Mouse (Mus musculus): Measurements from ENCODE around the gene Daam1. TPM values are rescaled to one million over a fixed set of nuclear protein-coding genes. Genes with fewer than 3 reads are reported as not detected.

Daam1 gene
- polyA plus RNA-seq, 2 experiments, result 10.5 to 13.3 TPM

DNA sequence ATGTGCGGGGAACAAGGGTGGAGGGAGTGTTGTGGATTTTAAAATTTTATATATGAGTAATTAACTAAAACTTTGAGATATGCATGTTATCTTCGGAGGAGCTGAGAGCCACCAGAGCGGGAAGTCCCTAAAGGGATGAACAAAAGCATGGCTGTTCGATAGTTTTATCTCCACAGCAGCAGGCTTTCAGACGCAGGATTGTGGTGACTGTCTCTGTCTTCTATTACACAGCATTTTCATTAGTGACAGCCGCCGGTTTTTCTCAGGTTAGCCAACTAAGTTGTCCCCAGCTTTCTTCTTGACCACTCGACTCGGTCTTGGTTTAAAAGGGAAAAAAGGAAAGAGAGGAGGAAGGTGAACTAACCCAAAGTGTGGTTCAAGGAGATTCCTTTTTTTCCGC lies 739 bp upstream of the Daam1 start:
- Histone ChIP-seq H3K4me2 (ENCODE audit: low read depth) (peak overlapping the region; percentile 92), H3K4me1 (replicated peaks; ENCODE audit: control insufficient read depth in 2 of 2, insufficient read depth in 2 of 2, low read length in 1 of 2) (peaks cover 28 to 36% of the 10 kb centered on the region in 2 experiments), H3K9ac (replicated peaks) (peak overlapping the region; percentile 81), H3K36me3 (replicated peaks; ENCODE audit: control insufficient read depth, insufficient read depth, low read depth) (no peaks in the 10 kb centered on the region), H3K4me3 (ENCODE audit: insufficient read depth in 1 of 2, low read depth in 2 of 2, low read length in 2 of 2) (peak overlapping the region; percentile 94 to 97), H3K9me3 (ENCODE audit: control insufficient read depth, low read length) (no peaks in the 10 kb centered on the region), H3K27me3 (ENCODE audit: control insufficient read depth, insufficient read depth, low read length) (no peaks in the 10 kb centered on the region), H3K27ac (peak overlapping the region; percentile 88)
- 4% methylated on average over 10 of the region's 10 CpGs for WGBS (ENCODE audit: insufficient replicate concordance)
- ATAC-seq (ENCODE audit: insufficient read depth) (no peak), DNase-seq (ENCODE audit: low read depth in 3 of 3, low spot score in 3 of 3) (peak; percentile 65 to 73 (median 69))
- TF ChIP-seq CTCF (IDR thresholded peaks at IDR 0.05; ENCODE audit: low read depth) (no peak), EP300 (IDR thresholded peaks at IDR 0.05; ENCODE audit: low read depth) (peak; percentile 71)

DNA sequence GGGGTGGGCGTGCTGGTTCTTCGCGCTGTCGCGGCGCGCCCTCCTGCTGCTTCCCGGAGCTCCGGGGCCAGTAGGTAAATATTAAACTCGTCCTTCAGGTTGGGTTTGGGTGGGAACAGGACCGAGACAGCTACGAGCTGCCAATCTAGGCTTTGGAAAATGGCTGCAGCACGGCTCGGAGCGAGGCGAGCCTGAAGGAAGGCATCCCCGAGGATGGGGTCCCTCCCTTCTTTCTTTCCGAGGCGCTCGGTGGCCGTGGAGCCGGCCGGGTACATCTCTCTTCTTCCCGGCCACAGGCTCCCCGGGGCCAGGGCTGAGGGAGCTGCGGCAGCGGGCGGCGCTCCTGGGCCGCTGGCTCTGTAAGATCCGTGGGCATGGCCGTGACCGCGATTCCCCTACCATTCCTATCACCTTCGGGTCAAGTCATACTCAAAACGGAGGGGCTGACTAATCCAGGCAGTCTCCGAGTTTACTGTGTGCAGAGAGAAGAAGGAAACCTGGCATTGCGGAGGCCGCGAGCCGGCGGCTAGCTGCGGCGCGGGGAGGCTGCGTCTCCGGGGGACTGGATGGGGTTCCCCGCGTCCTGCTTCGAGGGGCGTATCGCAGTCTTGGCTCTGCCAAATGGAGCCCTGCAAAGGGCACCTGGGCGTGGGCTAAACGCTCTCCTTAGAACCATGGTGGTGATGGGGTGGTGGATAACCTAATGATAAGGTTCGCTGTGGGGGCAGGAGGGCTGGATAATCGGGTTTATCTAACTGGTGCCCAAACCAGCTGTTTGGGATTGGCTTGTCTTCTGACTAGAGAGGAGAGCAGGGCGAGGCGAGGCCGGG lies 595 bp downstream of the Daam1 start:
- H3K36me3 ChIP-seq (replicated peaks; ENCODE audit: control insufficient read depth, insufficient read depth, low read depth), result no peaks in the 10 kb centered on the region
- TF ChIP-seq EP300 (IDR thresholded peaks at IDR 0.05; ENCODE audit: low read depth), result peak; percentile 83
- TF ChIP-seq CTCF (IDR thresholded peaks at IDR 0.05; ENCODE audit: low read depth), result 0 out of 2 replicates have a peak, but pooled peaks have one; percentile 2
- peaks cover 32 to 39% of the 10 kb centered on the region in 2 experiments for H3K4me1 ChIP-seq (replicated peaks; ENCODE audit: control insufficient read depth in 2 of 2, insufficient read depth in 2 of 2, low read length in 1 of 2)
- H3K9me3 ChIP-seq (ENCODE audit: control insufficient read depth, low read length), result no peaks in the 10 kb centered on the region
- ATAC-seq (ENCODE audit: insufficient read depth), result peak; percentile 64
- WGBS (ENCODE audit: insufficient replicate concordance), result under 1% methylated on average over 58 of the region's 59 CpGs
- peak overlapping the region; percentile 93 for H3K27ac ChIP-seq
- H3K27me3 ChIP-seq (ENCODE audit: control insufficient read depth, insufficient read depth, low read length), result no peaks in the 10 kb centered on the region
- H3K4me2 ChIP-seq (ENCODE audit: low read depth), result peak overlapping the region; percentile 92
- DNase-seq (ENCODE audit: low read depth in 3 of 3, low spot score in 3 of 3), result peak; percentile 72 to 77 (median 72)
- peak overlapping the region; percentile 89 to 94 for H3K4me3 ChIP-seq (ENCODE audit: insufficient read depth in 1 of 2, low read depth in 2 of 2, low read length in 2 of 2)
- peak overlapping the region; percentile 86 for H3K9ac ChIP-seq (replicated peaks)

DNA sequence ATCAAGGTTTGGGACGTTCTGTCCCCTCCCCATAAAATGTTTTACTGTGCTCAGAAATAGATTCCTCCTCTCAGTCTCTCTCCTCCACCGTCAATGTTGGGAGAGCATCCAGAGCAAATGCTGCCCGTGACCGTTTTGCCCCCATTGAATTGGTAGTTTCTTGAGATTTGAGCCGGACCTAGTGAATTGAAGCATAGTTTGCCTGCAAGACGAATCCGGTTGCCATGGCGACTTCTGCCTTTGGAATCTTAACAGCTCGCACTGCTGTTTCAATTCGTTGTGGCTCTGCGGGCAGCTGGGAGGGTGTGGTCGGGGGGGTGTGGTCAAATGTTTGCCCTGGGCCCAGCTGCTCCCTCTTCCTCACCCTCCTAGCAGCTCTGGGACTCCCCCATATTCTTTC lies 1.3 kb downstream of the Daam1 start:
- Histone ChIP-seq H3K27ac (peak overlapping the region; percentile 93), H3K9me3 (ENCODE audit: control insufficient read depth, low read length) (no peaks in the 10 kb centered on the region), H3K36me3 (replicated peaks; ENCODE audit: control insufficient read depth, insufficient read depth, low read depth) (no peaks in the 10 kb centered on the region), H3K9ac (replicated peaks) (peak overlapping the region; percentile 86), H3K4me3 (ENCODE audit: insufficient read depth in 1 of 2, low read depth in 2 of 2, low read length in 2 of 2) (peak overlapping the region; percentile 89 to 94), H3K27me3 (ENCODE audit: control insufficient read depth, insufficient read depth, low read length) (no peaks in the 10 kb centered on the region), H3K4me2 (ENCODE audit: low read depth) (peak overlapping the region; percentile 92), H3K4me1 (replicated peaks; ENCODE audit: control insufficient read depth in 2 of 2, insufficient read depth in 2 of 2, low read length in 1 of 2) (peaks cover 32 to 46% of the 10 kb centered on the region in 2 experiments)
- peak; percentile 44 for ATAC-seq (ENCODE audit: insufficient read depth)
- TF ChIP-seq CTCF (IDR thresholded peaks at IDR 0.05; ENCODE audit: low read depth) (no peak), EP300 (IDR thresholded peaks at IDR 0.05; ENCODE audit: low read depth) (no peak)
- under 1% methylated on average over 12 of the region's 12 CpGs for WGBS (ENCODE audit: insufficient replicate concordance)
- DNase-seq (ENCODE audit: low read depth in 3 of 3, low spot score in 3 of 3), result peak; percentile 74 to 88 (median 76)

DNA sequence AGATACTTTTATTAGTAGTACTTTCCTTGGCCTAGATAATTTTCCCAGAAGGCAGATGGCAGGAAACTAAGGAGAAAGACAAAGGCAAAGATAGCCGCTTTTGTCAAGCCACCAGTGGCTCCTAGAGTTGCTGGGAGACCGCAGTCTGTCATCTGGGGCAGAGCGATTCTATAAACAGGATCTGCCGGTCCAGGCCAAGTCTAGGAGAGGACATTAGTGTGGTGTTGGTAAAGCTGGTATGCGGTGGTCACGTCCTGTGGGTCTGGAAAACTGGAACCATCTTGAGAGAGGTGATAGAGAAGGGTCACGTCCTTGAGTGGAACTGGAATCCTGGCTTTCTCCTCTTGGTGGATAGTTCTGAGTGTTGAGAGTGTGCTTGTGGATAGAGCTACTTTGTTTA lies 3.2 kb downstream of the Daam1 start:
- 48% methylated on average over 7 of the region's 7 CpGs for WGBS (ENCODE audit: insufficient replicate concordance)
- Histone ChIP-seq H3K36me3 (replicated peaks; ENCODE audit: control insufficient read depth, insufficient read depth, low read depth) (no peaks in the 10 kb centered on the region), H3K4me2 (ENCODE audit: low read depth) (peak overlapping the region; percentile 41), H3K27me3 (ENCODE audit: control insufficient read depth, insufficient read depth, low read length) (no peaks in the 10 kb centered on the region), H3K4me1 (replicated peaks; ENCODE audit: control insufficient read depth in 2 of 2, insufficient read depth in 2 of 2, low read length in 1 of 2) (peaks cover 43 to 63% of the 10 kb centered on the region in 2 experiments), H3K27ac (no peak overlapping the region), H3K9ac (replicated peaks) (peak overlapping the region; percentile 18; the same call in 1 of the 2 replicates), H3K4me3 (ENCODE audit: insufficient read depth in 1 of 2, low read depth in 2 of 2, low read length in 2 of 2) (no peak overlapping the region), H3K9me3 (ENCODE audit: control insufficient read depth, low read length) (no peaks in the 10 kb centered on the region)
- no peak for DNase-seq (ENCODE audit: low read depth in 3 of 3, low spot score in 3 of 3)
- no peak for TF ChIP-seq CTCF (IDR thresholded peaks at IDR 0.05; ENCODE audit: low read depth)
- no peak for TF ChIP-seq EP300 (IDR thresholded peaks at IDR 0.05; ENCODE audit: low read depth)
- no peak for ATAC-seq (ENCODE audit: insufficient read depth)

DNA sequence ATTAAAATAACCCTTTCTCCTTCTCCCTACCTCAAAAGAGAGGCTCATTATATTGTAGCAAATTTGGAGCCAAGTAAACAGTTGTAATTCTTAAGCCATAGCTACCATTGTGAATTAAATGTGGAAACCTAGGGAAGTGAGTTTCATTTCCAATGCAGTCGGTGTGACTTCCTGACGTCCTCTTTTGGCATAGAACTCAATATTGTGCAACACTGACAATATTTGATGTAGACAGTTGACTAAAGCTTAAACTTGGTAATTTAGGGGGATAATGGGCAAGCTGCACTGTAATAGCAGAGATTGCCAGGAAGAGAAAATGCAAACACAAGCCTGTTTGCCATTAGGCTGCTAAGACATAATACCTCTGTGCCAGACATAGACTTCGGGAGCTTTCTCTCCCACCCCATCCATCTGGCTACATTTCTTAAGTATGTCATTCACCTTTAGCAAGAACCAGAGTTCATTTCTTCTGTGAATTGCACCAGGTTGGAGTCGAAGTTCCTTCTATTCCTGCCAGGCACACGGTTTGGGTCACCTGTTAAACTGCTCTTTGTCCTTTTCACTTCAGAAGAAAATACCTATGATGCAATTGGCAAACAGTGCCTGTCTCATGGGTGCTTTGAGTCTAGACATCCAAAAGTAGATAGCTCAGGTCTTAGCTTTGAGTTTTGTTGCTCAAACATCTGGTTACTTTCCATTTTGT lies 5.2 kb downstream of the Daam1 start:
- H3K4me2 ChIP-seq (ENCODE audit: low read depth), result peak overlapping the region; percentile 24
- WGBS (ENCODE audit: insufficient replicate concordance), result 63% methylated on average over 5 of the region's 5 CpGs
- no peak overlapping the region for H3K27ac ChIP-seq
- H3K36me3 ChIP-seq (replicated peaks; ENCODE audit: control insufficient read depth, insufficient read depth, low read depth), result no peaks in the 10 kb centered on the region
- no peaks in the 10 kb centered on the region for H3K27me3 ChIP-seq (ENCODE audit: control insufficient read depth, insufficient read depth, low read length)
- DNase-seq (ENCODE audit: low read depth in 3 of 3, low spot score in 3 of 3), result no peak
- H3K4me1 ChIP-seq (replicated peaks; ENCODE audit: control insufficient read depth in 2 of 2, insufficient read depth in 2 of 2, low read length in 1 of 2), result peaks cover 39 to 71% of the 10 kb centered on the region in 2 experiments
- TF ChIP-seq CTCF (IDR thresholded peaks at IDR 0.05; ENCODE audit: low read depth), result no peak
- no peak for TF ChIP-seq EP300 (IDR thresholded peaks at IDR 0.05; ENCODE audit: low read depth)
- H3K9ac ChIP-seq (replicated peaks), result no peak overlapping the region
- ATAC-seq (ENCODE audit: insufficient read depth), result no peak
- no peak overlapping the region for H3K4me3 ChIP-seq (ENCODE audit: insufficient read depth in 1 of 2, low read depth in 2 of 2, low read length in 2 of 2)
- H3K9me3 ChIP-seq (ENCODE audit: control insufficient read depth, low read length), result no peaks in the 10 kb centered on the region

All from liver, embryonic 14.5 days (tissue).